Mouse (Mus musculus) cerebellum, adult 11 months (tissue): Measurements from ENCODE around the gene Mfap1b.

ENCODE experiments used
- DNase-seq: peaks from one replicate; pipeline ENCODE4 v3.0.0; 2022

Mfap1b gene

DNA sequence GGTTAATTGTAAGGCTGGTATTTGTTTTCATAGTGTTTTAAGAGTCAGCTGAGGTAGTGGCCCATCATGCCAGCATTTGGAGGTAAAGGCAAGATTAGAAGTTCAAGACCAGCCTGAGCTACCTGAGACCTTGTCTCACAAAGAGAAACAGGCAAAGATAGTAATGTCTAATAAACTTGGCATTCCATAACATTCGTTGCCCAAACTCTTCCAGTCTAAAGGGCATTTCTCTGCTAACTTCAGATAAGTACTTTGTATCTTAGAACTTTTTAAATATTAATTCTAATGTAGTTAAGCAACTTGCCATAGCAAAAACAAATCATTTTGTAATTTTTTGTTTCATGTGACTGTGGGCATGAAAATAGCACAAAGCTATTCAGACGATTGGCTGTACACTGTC lies 50.7 kb downstream of the Mfap1b start:
- no peak for DNase-seq

DNA sequence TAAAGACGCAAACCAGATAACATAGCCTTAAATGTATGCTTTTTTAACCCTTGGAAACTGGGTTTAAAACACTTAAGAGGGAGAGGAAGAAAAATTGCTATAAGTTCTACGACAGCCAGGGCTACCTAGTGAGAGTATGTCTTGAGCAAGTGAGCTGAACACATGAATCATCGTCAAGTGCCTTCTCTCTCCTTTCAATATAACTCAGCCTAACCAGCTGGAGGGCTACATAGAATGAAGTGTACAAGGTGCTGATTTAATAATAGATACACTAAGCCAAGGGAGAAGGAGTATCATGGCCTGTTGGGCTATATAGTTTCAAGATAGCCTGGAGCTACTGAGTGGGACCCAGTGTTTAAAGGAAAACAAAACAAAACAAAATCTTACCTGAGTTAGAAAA lies 55.4 kb downstream of the Mfap1b start:
- DNase-seq, result no peak

GRCm38 (mm10) chr2:121416356-121416755 lies 57.5 kb downstream of the Mfap1b start:
- DNase-seq, result no peak

GRCm38 (mm10) chr2:121415591-121415990 lies 58.3 kb downstream of the Mfap1b start:
- no peak for DNase-seq

- DNase-seq, result no peak
Measured at GRCm38 (mm10) chr2:121415103-121415502, 58.8 kb downstream of the Mfap1b start.

GRCm38 (mm10) chr2:121414139-121414685 lies 59.7 kb downstream of the Mfap1b start:
- DNase-seq, result no peak

- peak; percentile 91 for DNase-seq
Measured at GRCm38 (mm10) chr2:121413387-121414042, 60.4 kb downstream of the Mfap1b start, which contains the start of the genes Pdia3 and Catsper2. TSS of gene Pdia3 (plus strand) at chr2:121413775. TSS of gene Catsper2 (minus strand) at chr2:121413792.

- DNase-seq, result no peak
Measured at GRCm38 (mm10) chr2:121412843-121413386, 61.0 kb downstream of the Mfap1b start.
